In the genomic region with DNA sequence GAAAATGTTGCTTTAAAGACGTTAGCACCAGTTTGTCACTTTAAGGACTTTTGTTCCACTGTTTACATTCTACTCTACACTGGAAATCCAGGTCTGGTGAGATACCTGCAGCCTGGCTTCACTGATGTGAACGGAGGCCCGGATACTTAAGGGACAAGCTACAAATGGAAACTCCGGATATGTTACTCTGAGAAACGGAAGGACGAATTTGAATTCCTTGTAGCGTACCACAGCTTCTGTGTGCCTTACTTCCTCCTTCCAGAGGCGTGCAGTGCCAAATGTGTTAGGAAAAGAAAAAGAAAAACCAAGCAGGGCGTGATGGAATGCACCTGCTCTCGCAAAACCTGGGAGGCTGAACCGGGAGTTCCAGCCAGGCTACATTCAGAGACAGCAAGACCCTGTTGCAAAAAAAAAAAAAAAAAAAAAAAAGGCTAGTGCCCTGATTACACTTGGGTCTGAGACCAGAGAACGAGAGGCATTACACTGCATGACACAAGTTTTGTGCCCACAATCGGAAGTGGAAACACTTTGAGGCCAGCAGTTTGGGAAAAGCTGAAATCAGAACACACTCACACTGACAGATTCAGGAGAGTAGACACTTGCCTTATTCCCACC, we compare ENCODE assay signal across 1 mouse cellular context.
TF ChIP-seq lines count a peak whose summit lies in the region.

No protein-coding gene starts in this region.

TF ChIP-seq in MEL, 35 proteins besides CTCF, POLR2A, EP300 and RAD21 (continued from another document):
- TF ChIP-seq BHLHE40 (IDR thresholded peaks at IDR 0.05; ENCODE audit: borderline replicate concordance, low read depth, low read length): no peak
- TF ChIP-seq NRF1 (IDR thresholded peaks at IDR 0.05; ENCODE audit: insufficient read depth, low read depth, low read length, poor library complexity, severe bottlenecking): no peak
- TF ChIP-seq HCFC1 (IDR thresholded peaks at IDR 0.05; ENCODE audit: low read depth, low read length): peak; percentile 75
- TF ChIP-seq MXI1 (IDR thresholded peaks at IDR 0.05; ENCODE audit: low read depth, low read length): no peak; the same call in 1 of the 2 replicates
- TF ChIP-seq UBTF (IDR thresholded peaks at IDR 0.05; ENCODE audit: borderline replicate concordance, insufficient read depth, low read depth, low read length): 0 out of 2 replicates have a peak, but pooled peaks have one; percentile 4
- no peak for TF ChIP-seq MAZ (IDR thresholded peaks at IDR 0.05; ENCODE audit: low read depth, low read length)
- TF ChIP-seq E2F4 (IDR thresholded peaks at IDR 0.05; ENCODE audit: borderline replicate concordance, low read depth, low read length): no peak
- no peak for TF ChIP-seq MAFK (IDR thresholded peaks at IDR 0.05; ENCODE audit: borderline replicate concordance, low read depth, low read length)
- no peak for TF ChIP-seq RCOR1 (IDR thresholded peaks at IDR 0.05; ENCODE audit: low read depth, low read length)
- no peak for TF ChIP-seq MYB (IDR thresholded peaks at IDR 0.05; ENCODE audit: low read depth, low read length)
- no peak for TF ChIP-seq ZC3H11A (IDR thresholded peaks at IDR 0.05; ENCODE audit: low read depth, low read length)
- no peak for TF ChIP-seq CHD1 (IDR thresholded peaks at IDR 0.05; ENCODE audit: low read depth, low read length)
- TF ChIP-seq TBP (IDR thresholded peaks at IDR 0.05; ENCODE audit: low read depth, low read length): peak; percentile 59
- TF ChIP-seq POLR2AphosphoS5 (IDR thresholded peaks at IDR 0.05; ENCODE audit: borderline replicate concordance, low read depth, low read length): no peak; the same call in 1 of the 2 replicates
- TF ChIP-seq ZNF384 (IDR thresholded peaks at IDR 0.05; ENCODE audit: low read depth, low read length): peak; percentile 89
- TF ChIP-seq NELFE (IDR thresholded peaks at IDR 0.05; ENCODE audit: low read depth, low read length): no peak
- TF ChIP-seq POLR2AphosphoS2 (IDR thresholded peaks at IDR 0.05; ENCODE audit: low read length): peak; percentile 53
- no peak for TF ChIP-seq ETS1 (IDR thresholded peaks at IDR 0.05; ENCODE audit: low read depth, low read length)
- no peak for TF ChIP-seq TAL1 (IDR thresholded peaks at IDR 0.05; ENCODE audit: low read length)
- peak; percentile 82; the same call in 1 of the 2 replicates for TF ChIP-seq MYC (IDR thresholded peaks at IDR 0.05; ENCODE audit: low read depth, low read length)
- TF ChIP-seq JUND (IDR thresholded peaks at IDR 0.05; ENCODE audit: low read depth, low read length): no peak
- TF ChIP-seq ZMIZ1 (IDR thresholded peaks at IDR 0.05; ENCODE audit: low read depth, low read length): no peak
- TF ChIP-seq KAT2A (conservative IDR thresholded peaks at IDR 0.05; ENCODE audit: low read depth, low read length): no peak
